Mouse (Mus musculus): ENCODE measurements at regions not wholly inside any gene's neighbourhood (a gene's known extent, or its start where the extent isn't known, plus 50 kb on each side); places are given as distances from the start of the nearest gene placed in this dataset.

GRCm38 (mm10) chr17:45938284-45938683 is 93.9 kb downstream of the Vegfa start:
- no peak for TF ChIP-seq CTCF (conservative IDR thresholded peaks at IDR 0.05; ENCODE audit: low read length)
- no peak for TF ChIP-seq POU5F1 (IDR thresholded peaks at IDR 0.05; ENCODE audit: borderline replicate concordance, low read length)
- TF ChIP-seq NANOG (IDR thresholded peaks at IDR 0.05; ENCODE audit: borderline replicate concordance, low read length), result no peak
